Mouse (Mus musculus) heart, embryonic 16.5 days (tissue): ENCODE measurements around the gene Dio1. TPM values are rescaled to one million over a fixed set of nuclear protein-coding genes. Genes with fewer than 3 reads are reported as not detected.

Experiments used
- ATAC-seq: fragments of 200-750 bp; cut with Nextera tagmentation; replicated peaks from 2 replicates; pipeline ENCODE4 v1.8.0; 2017; ENCODE audit warnings: moderate number of reproducible peaks; ENCODE audit not compliant: insufficient read depth, low FRiP score; ENCODE audit errors: extremely low read depth
- H3K27ac ChIP-seq: fragments of 300-500 bp; sonication (generic); 2 replicates; pipeline ENCODE4 v1.5.1; 2014; ENCODE audit warnings: mild to moderate bottlenecking, low read length, control low read depth, moderate library complexity
- H3K27me3 ChIP-seq: fragments of 300-500 bp; sonication (generic); 2 replicates; pipeline ENCODE4 v1.6.1; 2014; ENCODE audit warnings: low read length, mixed read lengths; ENCODE audit not compliant: control insufficient read depth, insufficient read depth
- H3K36me3 ChIP-seq: fragments of 300-500 bp; sonication (generic); 2 replicates; pipeline ENCODE4 v1.6.1; 2014; ENCODE audit not compliant: control insufficient read depth, insufficient read depth
- H3K4me1 ChIP-seq: fragments of 300-500 bp; sonication (generic); 2 replicates; pipeline ENCODE4 v1.6.1; 2014; ENCODE audit warnings: low read length, mixed read lengths; ENCODE audit not compliant: control insufficient read depth, insufficient read depth
- H3K4me2 ChIP-seq: fragments of 300-500 bp; sonication (generic); 2 replicates; pipeline ENCODE4 v1.6.1; 2014; ENCODE audit warnings: low read depth, mild to moderate bottlenecking, control low read depth, low read length
- H3K4me3 ChIP-seq: fragments of 300-500 bp; sonication (generic); 2 replicates; pipeline ENCODE4 v1.5.1; 2014; ENCODE audit warnings: mild to moderate bottlenecking, control low read depth, low read length
- H3K9ac ChIP-seq: fragments of 300-500 bp; sonication (generic); 2 replicates; pipeline ENCODE4 v1.6.1; 2014; ENCODE audit warnings: low read length, control low read depth
- H3K9me3 ChIP-seq: fragments of 300-500 bp; sonication (generic); replicated peaks from 2 replicates; pipeline ENCODE4 v1.6.1; 2016; ENCODE audit warnings: low read length; ENCODE audit not compliant: control insufficient read depth
- WGBS: fragments of 180-500 bp; shearing (Covaris S2); extraction: QIAGEN DNeasy Blood & Tissue Kit; methylation state at CpG from one replicate; pipeline ENCODE4 v1.1.7; 2014; 5-methylcytosine and 5-hydroxymethylcytosine counted together
- polyA plus RNA-seq: library from polyadenylated mRNA; unstranded; fragments of >200 nt; fragmentation: Nextera tagmentation; extraction: Ambion mirVana; gene quantifications from 2 replicates; pipeline ENCODE4 v1.2.1, GENCODE M21; 2015

Dio1 gene
- polyA plus RNA-seq, 1 experiment from 2014 or later = 0.91 TPM

- Histone ChIP-seq H3K4me3 (no peak overlapping the region), H3K27me3 (peaks cover 2% of the 10 kb centered on the region; the same call in 1 of the 2 replicates), H3K9me3 (no peaks in the 10 kb centered on the region), H3K27ac (no peak overlapping the region), H3K4me1 (no peaks in the 10 kb centered on the region), H3K36me3 (no peaks in the 10 kb centered on the region), H3K9ac (no peak overlapping the region), H3K4me2 (no peak overlapping the region)
- no peak for ATAC-seq
- 37% methylated on average over 4 of the region's 4 CpGs for WGBS
Observed at GRCm38 (mm10) chr4:107292273-107292662, 14.7 kb downstream of the Dio1 start.

GRCm38 (mm10) chr4:107291611-107292272, 15.2 kb downstream of the Dio1 start:
- H3K27ac ChIP-seq = no peak overlapping the region
- H3K36me3 ChIP-seq = no peaks in the 10 kb centered on the region
- H3K9ac ChIP-seq = no peak overlapping the region
- H3K9me3 ChIP-seq = no peaks in the 10 kb centered on the region
- peaks cover 2% of the 10 kb centered on the region; the same call in 1 of the 2 replicates for H3K27me3 ChIP-seq
- H3K4me2 ChIP-seq = no peak overlapping the region
- H3K4me1 ChIP-seq = no peaks in the 10 kb centered on the region
- whole genome bisulfite sequencing = 73% methylated on average over 7 of the region's 7 CpGs
- ATAC-seq = no peak
- no peak overlapping the region for H3K4me3 ChIP-seq

DNA sequence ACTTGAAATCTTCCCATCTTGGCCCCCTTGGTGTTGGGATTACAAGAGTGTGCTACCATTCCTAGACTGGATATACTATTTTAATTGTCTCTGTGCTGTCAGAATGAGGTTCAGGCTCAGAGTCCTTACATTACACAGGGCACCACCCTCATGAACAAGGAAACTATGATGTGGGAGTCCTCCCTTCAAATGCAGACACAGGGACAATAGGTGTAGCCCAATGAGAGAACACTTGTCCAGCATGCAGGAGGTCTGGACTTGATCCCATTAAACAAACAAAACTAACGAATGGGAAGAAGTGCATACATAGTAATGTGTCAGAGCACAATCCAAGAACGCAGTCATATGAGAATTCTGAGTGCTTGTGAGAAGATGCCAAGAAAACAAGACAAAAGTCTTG, 19.5 kb downstream of the Dio1 start:
- no peak for ATAC-seq
- H3K4me2 ChIP-seq = no peak overlapping the region
- H3K9me3 ChIP-seq = no peaks in the 10 kb centered on the region
- 76% methylated on average over 2 of the region's 2 CpGs for WGBS
- no peaks in the 10 kb centered on the region for H3K4me1 ChIP-seq
- H3K9ac ChIP-seq = no peak overlapping the region
- H3K36me3 ChIP-seq = no peaks in the 10 kb centered on the region
- no peaks in the 10 kb centered on the region for H3K27me3 ChIP-seq
- H3K27ac ChIP-seq = no peak overlapping the region
- no peak overlapping the region for H3K4me3 ChIP-seq

GRCm38 (mm10) chr4:107286386-107286785, 20.6 kb downstream of the Dio1 start:
- WGBS = 93% methylated on average over 8 of the region's 8 CpGs
- Histone ChIP-seq H3K27me3 (no peaks in the 10 kb centered on the region), H3K27ac (no peak overlapping the region), H3K36me3 (no peaks in the 10 kb centered on the region), H3K4me2 (no peak overlapping the region), H3K4me1 (no peaks in the 10 kb centered on the region), H3K9me3 (no peaks in the 10 kb centered on the region), H3K4me3 (no peak overlapping the region), H3K9ac (no peak overlapping the region)
- ATAC-seq = no peak

DNA sequence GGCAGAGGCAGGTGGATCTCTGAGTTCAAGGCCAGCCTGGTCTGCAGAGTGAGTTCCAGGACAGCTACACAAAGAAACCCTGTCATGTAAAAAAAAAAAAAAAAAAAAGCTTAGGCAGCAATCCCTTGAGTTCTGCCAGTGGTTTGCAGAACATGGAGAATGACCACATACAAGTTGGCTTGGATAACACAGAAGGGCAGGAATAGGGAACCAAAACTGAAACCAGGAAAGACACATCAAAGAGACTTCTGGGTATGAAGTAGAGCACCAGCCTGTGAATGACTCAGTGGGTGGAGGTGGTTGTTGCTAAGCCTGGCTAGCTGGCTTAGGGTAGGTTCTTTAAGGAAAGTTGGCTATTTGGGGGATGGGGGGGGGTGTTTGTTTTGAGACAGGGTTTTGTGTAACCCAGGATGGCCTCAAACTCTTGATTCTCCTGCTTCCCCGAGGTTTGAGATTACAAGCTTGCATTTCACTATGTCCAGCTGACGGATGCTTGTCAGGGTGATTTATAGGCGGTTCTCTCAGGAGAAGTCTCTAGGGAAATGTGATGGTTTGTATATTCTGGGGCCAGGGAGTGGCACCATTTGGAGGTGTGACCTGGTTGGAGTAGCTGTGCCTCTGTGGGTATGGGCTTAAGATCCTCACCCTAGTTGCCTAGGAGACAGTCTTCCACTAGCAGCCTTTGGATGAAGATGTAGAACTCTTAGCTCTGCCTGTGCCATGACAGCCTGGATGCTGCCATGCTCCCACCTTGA, 21.3 kb downstream of the Dio1 start:
- H3K9me3 ChIP-seq = no peaks in the 10 kb centered on the region
- H3K4me1 ChIP-seq = no peaks in the 10 kb centered on the region
- no peaks in the 10 kb centered on the region for H3K27me3 ChIP-seq
- H3K27ac ChIP-seq = no peak overlapping the region
- H3K36me3 ChIP-seq = peaks cover 4% of the 10 kb centered on the region
- no peak overlapping the region for H3K9ac ChIP-seq
- no peak for ATAC-seq
- WGBS = 69% methylated on average over 3 of the region's 3 CpGs
- H3K4me2 ChIP-seq = no peak overlapping the region
- no peak overlapping the region for H3K4me3 ChIP-seq

GRCm38 (mm10) chr4:107280843-107281475, 26.0 kb downstream of the Dio1 start:
- Histone ChIP-seq H3K4me1 (no peaks in the 10 kb centered on the region), H3K9ac (no peak overlapping the region), H3K4me3 (no peak overlapping the region), H3K36me3 (peaks cover 9% of the 10 kb centered on the region), H3K27ac (no peak overlapping the region), H3K4me2 (no peak overlapping the region), H3K9me3 (no peaks in the 10 kb centered on the region), H3K27me3 (no peaks in the 10 kb centered on the region)
- 72% methylated on average over 7 of the region's 7 CpGs for WGBS
- no peak for ATAC-seq

GRCm38 (mm10) chr4:107278188-107278707, 28.7 kb downstream of the Dio1 start:
- Histone ChIP-seq H3K4me1 (no peaks in the 10 kb centered on the region), H3K4me2 (no peak overlapping the region), H3K27ac (no peak overlapping the region), H3K9me3 (no peaks in the 10 kb centered on the region), H3K9ac (no peak overlapping the region), H3K27me3 (no peaks in the 10 kb centered on the region), H3K36me3 (peaks cover 9% of the 10 kb centered on the region), H3K4me3 (no peak overlapping the region)
- ATAC-seq = no peak
- WGBS = 31% methylated on average over 8 of the region's 8 CpGs

- H3K4me1 ChIP-seq = 0 out of 2 replicates have a peak, but pooled peaks cover 3% of the 10 kb centered on the region
- no peak overlapping the region for H3K4me3 ChIP-seq
- WGBS = 65% methylated on average over 5 of the region's 5 CpGs
- H3K27me3 ChIP-seq = no peaks in the 10 kb centered on the region
- no peaks in the 10 kb centered on the region for H3K36me3 ChIP-seq
- no peak overlapping the region for H3K9ac ChIP-seq
- H3K9me3 ChIP-seq = no peaks in the 10 kb centered on the region
- no peak overlapping the region for H3K4me2 ChIP-seq
- no peak for ATAC-seq
- H3K27ac ChIP-seq = no peak overlapping the region
Observed at GRCm38 (mm10) chr4:107274511-107274910, 32.5 kb downstream of the Dio1 start.

DNA sequence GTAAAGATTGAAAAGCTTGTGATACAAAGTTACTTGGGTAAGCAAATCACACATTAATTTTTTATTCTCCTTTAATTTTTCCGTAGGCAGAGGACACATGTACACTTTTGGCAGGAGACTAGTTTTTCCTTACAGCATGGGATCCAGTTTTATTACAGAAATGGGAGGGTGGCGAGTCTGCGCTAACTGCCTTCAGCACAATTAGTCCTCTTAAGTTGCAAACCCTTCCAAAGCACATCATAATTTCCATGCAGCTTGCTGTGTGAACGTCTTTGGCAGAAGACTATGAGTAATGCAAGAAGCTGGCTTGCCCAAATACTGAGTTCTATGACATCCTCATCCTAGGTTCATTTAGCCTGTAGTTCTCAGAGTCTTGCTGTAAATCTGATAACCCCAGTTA, 33.3 kb downstream of the Dio1 start:
- 71% methylated on average over 4 of the region's 4 CpGs for WGBS
- no peak overlapping the region for H3K27ac ChIP-seq
- no peak overlapping the region for H3K4me2 ChIP-seq
- no peaks in the 10 kb centered on the region for H3K9me3 ChIP-seq
- no peak overlapping the region for H3K9ac ChIP-seq
- no peaks in the 10 kb centered on the region for H3K27me3 ChIP-seq
- H3K4me3 ChIP-seq = no peak overlapping the region
- H3K36me3 ChIP-seq = no peaks in the 10 kb centered on the region
- no peak for ATAC-seq
- H3K4me1 ChIP-seq = 0 out of 2 replicates have a peak, but pooled peaks cover 3% of the 10 kb centered on the region
